Mouse (Mus musculus) adrenal gland, postnatal 36 days (tissue): ENCODE results near the gene Obox3. TPM values are rescaled to one million over a fixed set of nuclear protein-coding genes. Genes with fewer than 3 reads are reported as not detected.
"Not testable (repeated sequence)": the region's sequence is repeated elsewhere in the genome, so short reads cannot be mapped to it uniquely, and the experiment has no call there.

ENCODE experiments used
- DNase-seq, 2 experiments: peaks; one replicate each; pipeline ENCODE4 v3.0.0; 2021; ENCODE audit warnings: mixed read lengths in 1 of 2
- long read RNA-seq, 2 experiments: library from polyadenylated mRNA; stranded (forward); transcript quantifications; one replicate each; pipeline ENCODE4 v2.0.0; 2021; ENCODE audit warnings: borderline sequencing depth in 2 of 2
- total RNA-seq, 2 experiments: library from RNA; stranded (reverse); gene quantifications; 2 replicates each; pipeline ENCODE4 v1.2.3; 2021

Obox3 gene
- total RNA-seq = not detected
- long read RNA-seq, experiment 1, partial matches to known transcripts = 0 of 1 reads
- long read RNA-seq, experiment 1, other reads (novel, unspliced or antisense) = 1 of 1 reads
- long read RNA-seq, experiment 2, partial matches to known transcripts = 0 of 1 reads
- long read RNA-seq, experiment 2, other reads (novel, unspliced or antisense) = 1 of 1 reads

DNA sequence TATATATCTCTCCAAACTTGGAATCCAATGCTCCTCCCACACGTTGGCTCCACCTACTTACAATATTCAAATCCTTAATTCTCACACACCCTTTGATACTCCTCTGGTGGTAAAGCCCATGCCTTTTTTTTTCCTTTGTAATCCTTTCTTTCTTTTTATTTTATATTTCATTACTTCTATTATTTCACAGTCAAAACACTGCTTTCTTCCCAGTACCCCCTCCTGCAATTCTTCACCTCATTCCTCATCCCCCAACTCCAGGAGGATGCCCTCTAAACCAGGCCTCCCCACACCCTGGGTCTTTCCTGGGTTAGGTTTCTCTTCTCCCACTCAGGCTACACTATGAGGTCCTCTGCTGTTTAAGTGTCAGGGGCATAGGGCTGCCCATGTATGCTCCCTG, at the start of gene Obox3:
TSS of gene Obox3 (minus strand) at position 101 of the 400 bp plus-strand sequence.
- DNase-seq = not testable (repeated sequence)

DNA sequence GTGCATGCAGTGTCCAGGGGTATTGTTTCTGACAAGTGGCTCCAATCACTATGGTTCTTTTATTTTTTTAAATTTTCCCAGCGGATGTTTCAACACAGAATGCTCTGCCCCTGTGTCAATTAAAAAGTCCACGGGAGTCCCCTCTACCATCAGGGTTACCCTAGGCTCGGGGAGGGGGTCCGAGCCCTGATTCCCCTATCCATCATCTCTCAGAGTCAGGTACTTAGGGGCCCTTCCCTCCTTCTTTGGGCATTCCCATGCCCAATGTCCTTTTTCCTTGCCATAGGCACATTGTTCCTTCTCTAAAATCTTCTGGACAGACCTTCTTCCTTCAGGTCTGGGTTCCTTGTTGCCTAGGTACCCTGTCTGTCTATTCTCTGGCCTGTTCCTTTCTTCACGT, 130.3 kb downstream of the Obox3 start:
- DNase-seq = not testable (repeated sequence)

Other genes starting within 250 kb of the Obox3 start
- gene Obox5, start 110.2 kb upstream of the Obox3 start, total RNA-seq = not detected
- gene Obox6, start 199.8 kb upstream of the Obox3 start, total RNA-seq = not detected
- not detected for gene Crx, start 240.1 kb upstream of the Obox3 start, total RNA-seq
- gene Crxos, start 242.7 kb upstream of the Obox3 start, total RNA-seq = not detected